Mouse (Mus musculus) cerebellum, adult 8-10 months (tissue): ENCODE measurements at regions not wholly inside any gene's neighbourhood (a gene's known extent, or its start where the extent isn't known, plus 50 kb on each side); places are given as distances from the start of the nearest gene placed in this dataset.
A peak's percentile ranks its signal among the peaks of the same experiment; 100 is the strongest.

ENCODE experiments used
- DNase-seq: peaks from one replicate; pipeline ENCODE4 v3.0.0; 2022

- no peak for DNase-seq
These were observed 759.8 kb upstream of the Car8 start for GRCm38 (mm10) chr4:8998606-8999005.

GRCm38 (mm10) chr4:8992171-8992570 is 753.3 kb upstream of the Car8 start:
- no peak for DNase-seq

GRCm38 (mm10) chr4:8990551-8990950 is 751.7 kb upstream of the Car8 start:
- DNase-seq, result no peak

- DNase-seq, result no peak
These were observed 750.8 kb upstream of the Car8 start for GRCm38 (mm10) chr4:8989614-8990013.

- no peak for DNase-seq
These were observed 750.3 kb upstream of the Car8 start for GRCm38 (mm10) chr4:8989110-8989509.

GRCm38 (mm10) chr4:8988345-8988733 is 749.5 kb upstream of the Car8 start:
- no peak for DNase-seq

- no peak for DNase-seq
These were observed 748.9 kb upstream of the Car8 start for GRCm38 (mm10) chr4:8987544-8988344.

- DNase-seq, result no peak
These were observed 747.7 kb upstream of the Car8 start for GRCm38 (mm10) chr4:8986394-8987091.

GRCm38 (mm10) chr4:8984059-8984606 is 745.3 kb upstream of the Car8 start:
- DNase-seq, result no peak

- DNase-seq, result no peak
These were observed 740.1 kb upstream of the Car8 start for GRCm38 (mm10) chr4:8978949-8979348.

- DNase-seq, result no peak
These were observed 731.2 kb upstream of the Car8 start for GRCm38 (mm10) chr4:8969951-8970455.

- no peak for DNase-seq
These were observed 729.9 kb upstream of the Car8 start for GRCm38 (mm10) chr4:8968741-8969140.

GRCm38 (mm10) chr4:8967986-8968385 is 729.1 kb upstream of the Car8 start:
- DNase-seq, result no peak

- no peak for DNase-seq
These were observed 726.7 kb upstream of the Car8 start for GRCm38 (mm10) chr4:8965563-8965962.

GRCm38 (mm10) chr4:8962959-8963572 is 724.2 kb upstream of the Car8 start:
- no peak for DNase-seq

GRCm38 (mm10) chr4:8961851-8962250 is 723.0 kb upstream of the Car8 start:
- DNase-seq, result no peak

- DNase-seq, result no peak
These were observed 718.9 kb upstream of the Car8 start for GRCm38 (mm10) chr4:8957771-8958170.

- DNase-seq, result no peak
These were observed 718.1 kb upstream of the Car8 start for GRCm38 (mm10) chr4:8957023-8957343.

- no peak for DNase-seq
These were observed 717.6 kb upstream of the Car8 start for GRCm38 (mm10) chr4:8956312-8957022.

GRCm38 (mm10) chr4:8955306-8955705 is 716.5 kb upstream of the Car8 start:
- DNase-seq, result peak; percentile 36

- peak; percentile 52 for DNase-seq
These were observed 715.6 kb upstream of the Car8 start for GRCm38 (mm10) chr4:8954356-8954914.

- DNase-seq, result no peak
These were observed 714.3 kb upstream of the Car8 start for GRCm38 (mm10) chr4:8953181-8953580.

GRCm38 (mm10) chr4:8949951-8950350 is 711.1 kb upstream of the Car8 start:
- DNase-seq, result no peak
